Mouse (Mus musculus) lung, postnatal 0 days (tissue): ENCODE data around the gene Nop56. TPM values are rescaled to one million over a fixed set of nuclear protein-coding genes. Genes with fewer than 3 reads are reported as not detected.

Experiments
- ATAC-seq: fragments of 200-750 bp; cut with Nextera tagmentation; 2 replicates; pipeline ENCODE4 v1.8.0; 2017; ENCODE audit warnings: moderate library complexity
- DNase-seq: peaks from one replicate; pipeline ENCODE4 v3.0.0-alpha.2; 2016; ENCODE audit warnings: low spot score
- H3K27ac ChIP-seq: fragments of 300-500 bp; sonication (generic); 2 replicates; pipeline ENCODE4 v1.5.1; 2014; ENCODE audit warnings: antibody characterized with exemption, mild to moderate bottlenecking, low read length, mixed read lengths
- H3K27me3 ChIP-seq: fragments of 300-500 bp; sonication (generic); replicated peaks from 2 replicates; pipeline ENCODE4 v1.6.1; 2014; ENCODE audit warnings: low read length, mixed read lengths; ENCODE audit not compliant: insufficient read depth
- H3K36me3 ChIP-seq: fragments of 300-500 bp; sonication (generic); 2 replicates; pipeline ENCODE4 v1.6.1; 2014; ENCODE audit warnings: low read length, mixed read lengths; ENCODE audit not compliant: insufficient read depth
- H3K4me1 ChIP-seq: fragments of 300-500 bp; sonication (generic); 2 replicates; pipeline ENCODE4 v1.6.1; 2014; ENCODE audit warnings: antibody characterized with exemption, low read depth, low read length, mixed read lengths; ENCODE audit not compliant: insufficient read depth
- H3K4me2 ChIP-seq: fragments of 300-500 bp; sonication (generic); replicated peaks from 2 replicates; pipeline ENCODE4 v1.6.1; 2014; ENCODE audit warnings: low read depth, mild to moderate bottlenecking, low read length, moderate library complexity, mixed read lengths
- H3K4me3 ChIP-seq: fragments of 300-500 bp; sonication (generic); 2 replicates; pipeline ENCODE4 v1.5.1; 2014; ENCODE audit warnings: low read depth, low read length
- H3K9ac ChIP-seq: fragments of 300-500 bp; sonication (generic); replicated peaks from 2 replicates; pipeline ENCODE4 v1.6.1; 2014; ENCODE audit warnings: low read depth, mild to moderate bottlenecking
- H3K9me3 ChIP-seq: fragments of 300-500 bp; sonication (generic); 2 replicates; pipeline ENCODE4 v1.6.1; 2016; ENCODE audit warnings: low read length, mixed read lengths
- CTCF ChIP-seq: IDR thresholded peaks from 2 replicates; pipeline ENCODE4 v1.5.1; 2016; ENCODE audit warnings: antibody characterized with exemption, mild to moderate bottlenecking
- EP300 ChIP-seq: IDR thresholded peaks from 2 replicates; pipeline ENCODE4 v1.6.1; 2016; ENCODE audit warnings: antibody characterized with exemption, mild to moderate bottlenecking, control low read depth
- WGBS: fragments of 180-500 bp; shearing (Covaris S2); extraction: QIAGEN DNeasy Blood & Tissue Kit; methylation state at CpG from one replicate; pipeline ENCODE4 v1.1.7; 2014; 5-methylcytosine and 5-hydroxymethylcytosine counted together
- polyA plus RNA-seq: library from polyadenylated mRNA; unstranded; fragments of >200 nt; fragmentation: Nextera tagmentation; extraction: Ambion mirVana; gene quantifications from 2 replicates; pipeline ENCODE4 v1.2.1, GENCODE M21; 2015

Nop56 gene
- polyA plus RNA-seq: 56.1 and 63.8 TPM in 2 replicates

DNA sequence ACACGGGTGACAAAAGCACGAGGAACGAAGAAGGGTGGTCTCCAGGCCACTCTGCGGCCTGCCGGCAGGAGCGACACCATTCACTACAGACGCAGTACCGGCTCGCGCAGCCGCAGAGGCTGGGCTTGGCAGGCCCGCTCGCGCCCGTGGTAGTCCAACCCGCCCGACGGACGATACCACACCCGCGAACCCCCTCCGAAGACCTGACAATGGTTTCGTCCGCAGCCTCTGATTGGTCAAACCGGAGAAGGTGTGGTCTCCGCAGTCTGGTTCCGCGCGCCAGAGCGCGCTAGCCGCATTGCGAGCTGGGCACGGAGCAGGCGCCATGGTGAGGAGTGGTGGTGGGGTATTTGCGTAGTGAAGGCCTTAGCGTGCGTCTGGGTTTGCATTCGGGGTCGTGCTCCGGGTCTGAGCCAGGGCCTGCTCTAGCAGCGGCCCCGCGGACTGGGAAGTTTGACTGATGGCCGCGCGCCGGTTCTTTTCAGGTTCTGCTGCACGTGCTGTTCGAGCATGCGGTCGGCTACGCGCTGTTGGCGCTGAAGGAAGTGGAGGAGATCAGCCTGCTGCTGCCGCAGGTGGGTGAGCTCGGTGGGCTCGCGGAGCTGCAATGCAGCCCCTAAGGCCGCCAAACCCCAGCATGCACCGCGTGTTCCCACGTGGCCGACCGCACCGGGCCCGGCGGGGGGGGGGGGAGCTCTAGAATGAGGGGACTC is at the start of gene Nop56:
Gene Nop56 (plus strand): TSS at position 282 of the 713 bp plus-strand sequence.
- Histone ChIP-seq H3K36me3 (peaks cover 8% of the 10 kb centered on the region), H3K9me3 (no peaks in the 10 kb centered on the region), H3K27ac (peak within 1 kb of the TSS; percentile 55), H3K4me3 (peak within 1 kb of the TSS; percentile 72), H3K4me2 (peak within 1 kb of the TSS; percentile 82), H3K27me3 (no peaks in the 10 kb centered on the region), H3K4me1 (peaks cover 7% of the 10 kb centered on the region; the same call in 1 of the 2 replicates), H3K9ac (peak within 1 kb of the TSS; percentile 77)
- TF ChIP-seq CTCF (peak; percentile 30), EP300 (no peak)
- DNase-seq: peak; percentile 98
- ATAC-seq: peak; percentile 99
- 1% methylated on average over 67 of the region's 68 CpGs for WGBS

DNA sequence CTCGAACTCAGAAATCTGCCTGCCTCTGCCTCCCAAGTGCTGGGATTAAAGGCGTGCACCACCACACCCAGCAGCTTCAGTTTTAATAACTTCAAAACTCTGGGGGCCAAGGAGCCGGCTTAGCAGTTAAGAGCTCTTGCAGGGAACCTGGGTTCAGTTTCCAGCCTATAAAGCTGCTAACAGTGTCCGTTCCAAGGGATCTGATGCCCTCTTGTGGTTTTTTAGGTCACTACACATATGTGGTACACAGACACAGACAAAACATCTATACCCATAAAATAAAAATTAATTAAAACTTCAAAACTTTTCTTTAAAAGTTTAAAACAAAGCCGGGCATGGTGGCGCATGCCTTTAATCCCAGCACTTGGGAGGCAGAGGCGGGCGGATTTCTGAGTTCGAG is 27.3 kb upstream of the Nop56 start:
- Histone ChIP-seq H3K9ac (no peak overlapping the region), H3K27me3 (no peaks in the 10 kb centered on the region), H3K27ac (no peak overlapping the region), H3K4me2 (no peak overlapping the region), H3K9me3 (no peaks in the 10 kb centered on the region), H3K4me1 (no peaks in the 10 kb centered on the region), H3K4me3 (no peak overlapping the region), H3K36me3 (no peaks in the 10 kb centered on the region)
- 38% methylated on average over 8 of the region's 9 CpGs for WGBS
- ATAC-seq (no peak), DNase-seq (peak; percentile 41)
- peak; percentile 65 for TF ChIP-seq CTCF
- no peak for TF ChIP-seq EP300

- no peak overlapping the region for H3K9ac ChIP-seq
- no peaks in the 10 kb centered on the region for H3K36me3 ChIP-seq
- no peak overlapping the region for H3K27ac ChIP-seq
- no peaks in the 10 kb centered on the region for H3K9me3 ChIP-seq
- no peak overlapping the region for H3K4me2 ChIP-seq
- TF ChIP-seq CTCF: no peak
- TF ChIP-seq EP300: no peak
- WGBS: 63% methylated on average over 7 of the region's 7 CpGs
- H3K27me3 ChIP-seq: no peaks in the 10 kb centered on the region
- no peaks in the 10 kb centered on the region for H3K4me1 ChIP-seq
- no peak for ATAC-seq
- H3K4me3 ChIP-seq: no peak overlapping the region
- no peak for DNase-seq
Observed at GRCm38 (mm10) chr2:130248226-130248625, 26.0 kb upstream of the Nop56 start.

DNA sequence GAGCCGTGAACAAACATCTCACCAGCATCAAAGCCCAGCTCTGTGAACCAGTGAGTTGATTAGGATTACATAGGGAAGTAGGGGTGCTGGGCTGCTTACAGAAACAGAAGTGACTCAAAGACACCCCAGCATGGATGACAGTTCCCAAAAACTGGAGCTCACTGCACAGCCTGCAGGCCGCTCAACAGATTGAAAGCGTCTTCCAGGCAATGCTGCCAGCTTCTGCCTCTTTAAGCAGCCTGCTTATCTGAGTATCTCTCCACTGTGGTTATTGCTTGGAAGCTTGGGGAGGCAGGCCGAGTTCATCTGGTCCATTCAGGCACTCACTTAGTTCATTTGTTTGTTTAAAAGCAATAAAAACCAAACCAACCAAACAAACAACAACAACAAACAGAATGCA is 17.5 kb upstream of the Nop56 start:
- 71% methylated on average over 4 of the region's 4 CpGs for WGBS
- H3K9ac ChIP-seq: no peak overlapping the region
- H3K27me3 ChIP-seq: no peaks in the 10 kb centered on the region
- DNase-seq (no peak), ATAC-seq (no peak)
- H3K4me3 ChIP-seq: no peak overlapping the region
- H3K4me2 ChIP-seq: no peak overlapping the region
- H3K9me3 ChIP-seq: no peaks in the 10 kb centered on the region
- TF ChIP-seq CTCF: no peak
- TF ChIP-seq EP300: no peak
- no peaks in the 10 kb centered on the region for H3K4me1 ChIP-seq
- no peak overlapping the region for H3K27ac ChIP-seq
- H3K36me3 ChIP-seq: no peaks in the 10 kb centered on the region

GRCm38 (mm10) chr2:130260822-130261221 is 13.4 kb upstream of the Nop56 start:
- TF ChIP-seq CTCF: no peak
- TF ChIP-seq EP300: no peak
- WGBS: 68% methylated on average over 4 of the region's 4 CpGs
- H3K36me3 ChIP-seq: no peaks in the 10 kb centered on the region
- H3K9me3 ChIP-seq: no peaks in the 10 kb centered on the region
- DNase-seq: no peak
- H3K27me3 ChIP-seq: no peaks in the 10 kb centered on the region
- no peaks in the 10 kb centered on the region for H3K4me1 ChIP-seq
- no peak overlapping the region for H3K4me2 ChIP-seq
- ATAC-seq: no peak
- no peak overlapping the region for H3K4me3 ChIP-seq
- H3K9ac ChIP-seq: no peak overlapping the region
- no peak overlapping the region for H3K27ac ChIP-seq

GRCm38 (mm10) chr2:130261914-130262313 is 12.3 kb upstream of the Nop56 start:
- H3K4me2 ChIP-seq: no peak overlapping the region
- DNase-seq (no peak), ATAC-seq (no peak)
- TF ChIP-seq EP300 (no peak), CTCF (no peak)
- no peaks in the 10 kb centered on the region for H3K9me3 ChIP-seq
- H3K4me1 ChIP-seq: no peaks in the 10 kb centered on the region
- H3K4me3 ChIP-seq: no peak overlapping the region
- no peak overlapping the region for H3K27ac ChIP-seq
- 66% methylated on average over 2 of the region's 2 CpGs for WGBS
- H3K27me3 ChIP-seq: no peaks in the 10 kb centered on the region
- no peak overlapping the region for H3K9ac ChIP-seq
- no peaks in the 10 kb centered on the region for H3K36me3 ChIP-seq
